Mouse (Mus musculus) brain, embryonic 14.5 days (tissue): ENCODE measurements at regions not wholly inside any gene's neighbourhood (a gene's known extent, or its start where the extent isn't known, plus 50 kb on each side); places are given as distances from the start of the nearest gene placed in this dataset.

ENCODE experiments used
- CTCF ChIP-seq: fragments of 200-500 bp; IDR thresholded peaks from 2 replicates; pipeline ENCODE4 v1.5.1; 2012; ENCODE audit warnings: inconsistent platforms, mild to moderate bottlenecking, moderate library complexity, borderline replicate concordance; ENCODE audit not compliant: insufficient read depth, insufficient read length; ENCODE audit errors: extremely low read depth
- POLR2A ChIP-seq: fragments of 200-500 bp; IDR thresholded peaks from 2 replicates; pipeline ENCODE4 v1.6.1; 2012; ENCODE audit warnings: mild to moderate bottlenecking, inconsistent platforms, borderline replicate concordance; ENCODE audit not compliant: poor library complexity, insufficient read depth, insufficient read length, severe bottlenecking; ENCODE audit errors: extremely low read depth

GRCm38 (mm10) chr3:40118551-40118950, 412.5 kb upstream of the Intu start:
- TF ChIP-seq POLR2A (no peak), CTCF (no peak)
